Mouse (Mus musculus) ES-E14 (cell line): Measurements from ENCODE around the gene Mrps14.

Experiments used
- CHD2 ChIP-seq: IDR thresholded peaks from 2 replicates; pipeline ENCODE4 v1.6.1; 2014; ENCODE audit warnings: mild to moderate bottlenecking, low read depth, low read length, inconsistent platforms
- HCFC1 ChIP-seq: IDR thresholded peaks from 2 replicates; pipeline ENCODE4 v1.6.1; 2012; ENCODE audit warnings: low read length, inconsistent platforms, borderline replicate concordance; ENCODE audit not compliant: insufficient read depth
- MAFK ChIP-seq: IDR thresholded peaks from 2 replicates; pipeline ENCODE4 v1.6.1; 2014; ENCODE audit warnings: mild to moderate bottlenecking, low read depth, low read length, inconsistent platforms; ENCODE audit not compliant: insufficient read depth
- ZNF384 ChIP-seq: IDR thresholded peaks from 2 replicates; pipeline ENCODE4 v1.6.1; 2012; ENCODE audit warnings: low read depth, low read length, inconsistent platforms

DNA sequence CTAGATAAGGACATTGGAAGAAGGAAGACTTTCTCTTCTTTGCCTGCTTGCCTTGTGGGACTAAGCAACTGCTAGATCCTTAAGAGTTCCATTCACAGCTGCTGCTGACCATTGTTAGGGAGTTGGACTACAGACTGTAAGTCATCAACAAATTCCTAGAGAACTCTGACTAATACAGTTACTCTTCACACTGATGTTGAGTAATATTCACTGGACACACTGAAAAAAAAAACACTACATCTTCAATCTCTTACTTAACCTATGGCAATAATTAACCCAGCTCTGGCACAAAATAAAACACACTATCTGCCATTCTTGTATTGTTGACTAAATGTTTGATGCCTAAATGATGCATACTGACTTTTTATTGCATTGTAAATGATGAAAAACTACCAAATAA is 32.8 kb downstream of the Mrps14 start:
- no peak for TF ChIP-seq HCFC1
- TF ChIP-seq MAFK: no peak
- TF ChIP-seq CHD2: no peak
- TF ChIP-seq ZNF384: no peak
